ENCODE assay signal across 13 mouse cellular contexts in genomic region chr10:42246483-42246882, GRCm38 (mm10). TPM values are rescaled to one million over a fixed set of nuclear protein-coding genes. Genes with fewer than 3 reads are reported as not detected.
A peak's percentile ranks its signal among the peaks of the same experiment; 100 is the strongest.
DNase-seq lines count a peak whose midpoint lies in the region; ATAC-seq and TF ChIP-seq lines count a peak whose summit lies in the region.
"Had no signal": no experiment of that assay in that cellular context is flagged by ENCODE, and none has a peak within 500 bp of the region (broad histone marks: within the 10 kb centered on the region; RNA-seq: fewer than 3 reads in every experiment).

No protein-coding gene starts in this region.

- no peaks in the 10 kb centered on the region for H3K36me3 ChIP-seq in heart, embryonic 12.5 days
- peaks cover 81% of the 10 kb centered on the region for H3K36me3 ChIP-seq in megakaryocyte, embryonic 14.5 days (replicated peaks; ENCODE audit: low read length)
- no peaks in the 10 kb centered on the region; the same call in none of the 2 replicates for H3K36me3 ChIP-seq in liver, postnatal 0 days (replicated peaks; ENCODE audit: insufficient read depth, low read length)
- no peaks in the 10 kb centered on the region for H3K36me3 ChIP-seq in midbrain, embryonic 11.5 days (ENCODE audit: control insufficient read depth, insufficient read depth, low read length)
- H3K36me3 ChIP-seq: hindbrain, embryonic 12.5 days; stomach, embryonic 15.5 days had no signal

- no peak for TF ChIP-seq EP300 in liver, postnatal 0 days (IDR thresholded peaks at IDR 0.05; ENCODE audit: low read depth)

- no peak for TF ChIP-seq CTCF in liver, postnatal 0 days (IDR thresholded peaks at IDR 0.05; ENCODE audit: low read depth)

- H3K4me1 ChIP-seq in heart, embryonic 12.5 days (replicated peaks) = peaks cover 82% of the 10 kb centered on the region
- H3K4me1 ChIP-seq in megakaryocyte, embryonic 14.5 days = peaks cover 100% of the 10 kb centered on the region
- peaks cover 83% of the 10 kb centered on the region for H3K4me1 ChIP-seq in liver, postnatal 0 days (ENCODE audit: insufficient read depth)
- no peaks in the 10 kb centered on the region; the same call in 1 of the 2 replicates for H3K4me1 ChIP-seq in midbrain, embryonic 11.5 days (ENCODE audit: control insufficient read depth, insufficient read depth, low read length)

- ATAC-seq in heart, embryonic 12.5 days (ENCODE audit: insufficient number of reproducible peaks, low FRiP score) = no peak
- ATAC-seq in megakaryocyte, adult 5-6 weeks (ENCODE audit: poor library complexity, severe bottlenecking) = no peak
- ATAC-seq in liver, postnatal 0 days = no peak
- no peak for ATAC-seq in midbrain, embryonic 11.5 days (ENCODE audit: low FRiP score)
- ATAC-seq: CD4-positive, CD25-positive, alpha-beta regulatory T cell, adult 4 months; intestine, postnatal 0 days had no signal

- H3K9ac ChIP-seq in heart, embryonic 12.5 days = no peak overlapping the region
- no peak overlapping the region for H3K9ac ChIP-seq in liver, postnatal 0 days (replicated peaks)
- H3K9ac ChIP-seq in midbrain, embryonic 11.5 days (ENCODE audit: low read length) = no peak overlapping the region
- H3K9ac ChIP-seq: hindbrain, embryonic 12.5 days; stomach, embryonic 15.5 days had no signal

- 75% methylated on average over 3 of the region's 3 CpGs for WGBS in heart, embryonic 12.5 days
- WGBS in liver, postnatal 0 days (ENCODE audit: insufficient replicate concordance) = 74% methylated on average over 3 of the region's 3 CpGs
- 84% methylated on average over 3 of the region's 3 CpGs for WGBS in midbrain, embryonic 11.5 days

- no peak overlapping the region for H3K4me2 ChIP-seq in heart, embryonic 12.5 days
- peak overlapping the region; percentile 63 for H3K4me2 ChIP-seq in liver, postnatal 0 days (ENCODE audit: low read depth, low read length)
- no peak overlapping the region for H3K4me2 ChIP-seq in midbrain, embryonic 11.5 days
- H3K4me2 ChIP-seq: hindbrain, embryonic 12.5 days; stomach, embryonic 15.5 days had no signal

- DNase-seq in heart, adult 18-20 months = no peak
- peak; percentile 18 for DNase-seq in forelimb bud, embryonic 11.5 days (ENCODE audit: low read depth, low spot score)
- no peak for DNase-seq in liver, postnatal 0 days
- DNase-seq in midbrain, embryonic 11.5 days (ENCODE audit: low spot score, missing footprints) = no peak
- no peak for DNase-seq in layer of hippocampus, adult 11-12 months (ENCODE audit: low spot score)
- DNase-seq: lung, adult 2 months had no signal

- no peaks in the 10 kb centered on the region for H3K9me3 ChIP-seq in heart, embryonic 12.5 days (replicated peaks)
- H3K9me3 ChIP-seq in megakaryocyte, embryonic 14.5 days = no peaks in the 10 kb centered on the region
- H3K9me3 ChIP-seq in liver, postnatal 0 days (ENCODE audit: low read length) = no peaks in the 10 kb centered on the region
- H3K9me3 ChIP-seq in midbrain, embryonic 11.5 days (ENCODE audit: control insufficient read depth, low read length) = no peaks in the 10 kb centered on the region
- H3K9me3 ChIP-seq: hindbrain, embryonic 12.5 days; stomach, embryonic 15.5 days had no signal

- no peaks in the 10 kb centered on the region for H3K27me3 ChIP-seq in heart, embryonic 12.5 days (replicated peaks)
- H3K27me3 ChIP-seq in megakaryocyte, embryonic 14.5 days (replicated peaks) = no peaks in the 10 kb centered on the region
- no peaks in the 10 kb centered on the region for H3K27me3 ChIP-seq in liver, postnatal 0 days (ENCODE audit: insufficient read depth, low read length)
- no peaks in the 10 kb centered on the region for H3K27me3 ChIP-seq in midbrain, embryonic 11.5 days (ENCODE audit: control insufficient read depth, insufficient read depth, low read length)
- H3K27me3 ChIP-seq: hindbrain, embryonic 12.5 days; stomach, embryonic 15.5 days had no signal

- H3K27ac ChIP-seq in heart, embryonic 12.5 days (ENCODE audit: poor library complexity, severe bottlenecking) = 0 out of 2 replicates have a peak overlapping the region, but pooled peaks have one; percentile 4
- peak overlapping the region; percentile 85; the same call in 1 of the 2 replicates for H3K27ac ChIP-seq in liver, postnatal 0 days (ENCODE audit: low read depth)
- no peak overlapping the region for H3K27ac ChIP-seq in midbrain, embryonic 11.5 days (ENCODE audit: low read depth, low read length)
- H3K27ac ChIP-seq: hindbrain, embryonic 12.5 days; stomach, embryonic 15.5 days had no signal

- H3K4me3 ChIP-seq in heart, embryonic 12.5 days = no peak overlapping the region
- peak overlapping the region; percentile 82 for H3K4me3 ChIP-seq in megakaryocyte, embryonic 14.5 days (replicated peaks)
- H3K4me3 ChIP-seq in liver, postnatal 0 days (ENCODE audit: low read depth, low read length) = no peak overlapping the region
- no peak overlapping the region for H3K4me3 ChIP-seq in midbrain, embryonic 11.5 days (ENCODE audit: low read depth, low read length)
- H3K4me3 ChIP-seq: hindbrain, embryonic 12.5 days; stomach, embryonic 15.5 days had no signal

RNA-seq across cellular contexts. Expression of gene Foxo3, which starts 30.1 kb away (rescaled TPM):
- 4.5 and 5.8 TPM in 2 replicates for polyA plus RNA-seq in heart, embryonic 12.5 days (2016; fragmentation: Nextera tagmentation; extraction: Ambion mirVana)
- 10 to 100 TPM; 76.2 to 94.4 TPM for total RNA-seq in heart, adult 18-20 months (2021)
- 14.8 and 55.2 TPM in 2 replicates for polyA plus RNA-seq in megakaryocyte, embryonic 14.5 days (2012; ENCODE audit: insufficient read depth, low replicate concordance)
- 25.3 and 25.7 TPM in 2 replicates for total RNA-seq in megakaryocyte, adult 5-6 weeks (2015)
- 24.9 and 27.4 TPM in 2 replicates for total RNA-seq in megakaryocyte, adult 5-6 weeks (2017)
- 8.4 and 9.4 TPM in 2 replicates for polyA plus RNA-seq in liver, postnatal 0 days (2015; fragmentation: Nextera tagmentation; extraction: Ambion mirVana)
- 4.0 and 4.6 TPM in 2 replicates for polyA plus RNA-seq in midbrain, embryonic 11.5 days (2014; fragmentation: Nextera tagmentation; extraction: Ambion mirVana)
